Mouse (Mus musculus): ENCODE results near the gene Pla2g3.

DNA sequence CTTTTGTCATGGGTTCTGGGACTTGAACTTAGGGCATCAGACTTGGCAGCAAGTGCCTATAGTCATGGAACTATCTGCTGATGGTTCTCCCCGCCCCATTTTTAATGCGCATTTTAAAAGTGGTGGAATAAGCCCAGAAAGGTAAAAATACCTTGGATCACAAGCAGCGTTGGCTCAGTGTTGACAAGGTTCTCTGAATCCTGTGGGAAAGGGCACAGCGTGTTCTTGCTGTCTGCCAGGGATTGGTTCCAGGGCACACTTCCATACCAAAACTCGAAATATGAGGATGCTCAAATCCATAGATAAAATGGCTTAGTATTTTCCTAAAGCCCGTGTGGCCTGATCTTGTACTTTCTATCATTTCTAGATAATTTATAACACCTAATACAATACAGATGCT lies 25.2 kb downstream of the Pla2g3 start:
- TF ChIP-seq EP300 (IDR thresholded peaks at IDR 0.05; ENCODE audit: insufficient read depth, low read depth, low read length) (no peak), POLR2A (IDR thresholded peaks at IDR 0.05; ENCODE audit: insufficient read depth, low read length) (no peak)
